Mouse (Mus musculus) midbrain, postnatal 0 days (tissue): ENCODE measurements at regions not wholly inside any gene's neighbourhood (a gene's known extent, or its start where the extent isn't known, plus 50 kb on each side); places are given as distances from the start of the nearest gene placed in this dataset.

Experiments used
- ATAC-seq: fragments of 200-750 bp; cut with Nextera tagmentation; 2 replicates; pipeline ENCODE4 v1.8.0; 2017; ENCODE audit warnings: moderate number of reproducible peaks, mild to moderate bottlenecking, moderate TSS enrichment, moderate library complexity; ENCODE audit not compliant: low FRiP score
- DNase-seq: peaks from one replicate; pipeline ENCODE4 v3.0.0-alpha.2; 2015; ENCODE audit warnings: low spot score
- H3K27ac ChIP-seq: fragments of 300-500 bp; sonication (generic); 2 replicates; pipeline ENCODE4 v1.5.1; 2014; ENCODE audit warnings: low read depth, mild to moderate bottlenecking, low read length, mixed read lengths
- H3K27me3 ChIP-seq: fragments of 300-500 bp; sonication (generic); 2 replicates; pipeline ENCODE4 v1.6.1; 2014; ENCODE audit warnings: low read length, control low read depth, mixed read lengths; ENCODE audit not compliant: insufficient read depth
- H3K36me3 ChIP-seq: fragments of 300-500 bp; sonication (generic); 2 replicates; pipeline ENCODE4 v1.6.1; 2014; ENCODE audit warnings: low read length, control low read depth, mixed read lengths; ENCODE audit not compliant: insufficient read depth
- H3K4me1 ChIP-seq: fragments of 300-500 bp; sonication (generic); 2 replicates; pipeline ENCODE4 v1.6.1; 2014; ENCODE audit warnings: mild to moderate bottlenecking, control low read depth, antibody characterized with exemption, low read length, mixed read lengths; ENCODE audit not compliant: insufficient read depth
- H3K4me2 ChIP-seq: fragments of 300-500 bp; sonication (generic); 2 replicates; pipeline ENCODE4 v1.6.1; 2014; ENCODE audit warnings: low read depth, mild to moderate bottlenecking, low read length, mixed read lengths; ENCODE audit not compliant: poor library complexity, severe bottlenecking
- H3K4me3 ChIP-seq: fragments of 300-500 bp; sonication (generic); 2 replicates; pipeline ENCODE4 v1.5.1; 2014; ENCODE audit warnings: low read depth, mild to moderate bottlenecking, low read length, moderate library complexity
- H3K9ac ChIP-seq: fragments of 300-500 bp; sonication (generic); replicated peaks from 2 replicates; pipeline ENCODE4 v1.6.1; 2014; ENCODE audit warnings: mild to moderate bottlenecking, low read length, moderate library complexity, mixed read lengths; ENCODE audit not compliant: poor library complexity, severe bottlenecking
- H3K9me3 ChIP-seq: fragments of 300-500 bp; sonication (generic); 2 replicates; pipeline ENCODE4 v1.6.1; 2016; ENCODE audit warnings: low read length, control low read depth
- CTCF ChIP-seq: IDR thresholded peaks from 2 replicates; pipeline ENCODE4 v1.5.1; 2016; ENCODE audit warnings: antibody characterized with exemption, mild to moderate bottlenecking
- WGBS: fragments of 180-500 bp; shearing (Covaris S2); extraction: QIAGEN DNeasy Blood & Tissue Kit; methylation state at CpG from one replicate; pipeline ENCODE4 v1.1.7; 2014; 5-methylcytosine and 5-hydroxymethylcytosine counted together

DNA sequence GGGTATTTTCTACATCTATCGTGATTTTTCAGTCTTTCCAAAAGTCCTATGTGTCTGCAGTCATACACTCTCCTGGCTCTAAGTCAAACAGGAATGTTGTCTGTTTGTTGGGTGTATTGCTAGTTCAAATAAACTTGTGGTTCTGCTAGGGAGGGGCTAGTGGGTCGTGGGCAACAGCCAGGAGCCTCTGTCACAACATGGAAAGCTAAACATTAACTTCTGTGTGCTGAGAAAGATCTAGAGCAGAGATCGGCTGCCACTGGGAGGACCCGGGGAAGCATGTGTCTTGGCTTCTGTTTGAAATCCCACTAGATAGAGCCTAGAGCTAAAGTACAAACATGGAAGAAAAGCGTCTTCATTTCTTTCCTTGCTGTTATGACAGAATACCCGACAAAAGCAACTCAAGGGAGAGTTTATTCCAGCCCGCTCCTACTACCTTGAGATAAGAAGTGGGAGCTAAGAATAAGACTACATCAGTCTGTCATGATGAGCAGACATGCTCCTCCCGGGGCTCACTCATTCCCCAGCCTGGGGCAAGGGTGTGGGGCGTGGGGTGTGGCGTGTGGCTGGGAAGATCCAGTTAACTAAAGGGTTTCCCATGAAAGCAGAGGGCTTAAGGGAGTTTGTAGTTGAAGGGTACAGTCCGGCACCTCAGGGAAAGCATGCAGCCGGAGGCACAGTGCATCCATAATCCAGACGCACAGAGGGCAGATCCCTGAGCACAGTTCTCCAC lies 190.7 kb downstream of the Rybp start:
- DNase-seq (no peak), ATAC-seq (no peak)
- Histone ChIP-seq H3K27me3 (0 out of 2 replicates have a peak, but pooled peaks cover 3% of the 10 kb centered on the region), H3K27ac (no peak overlapping the region), H3K36me3 (no peaks in the 10 kb centered on the region), H3K4me2 (no peak overlapping the region), H3K4me3 (no peak overlapping the region), H3K9me3 (no peaks in the 10 kb centered on the region), H3K4me1 (no peaks in the 10 kb centered on the region), H3K9ac (no peak overlapping the region)
- WGBS: 74% methylated on average over 13 of the region's 13 CpGs
- no peak for TF ChIP-seq CTCF

DNA sequence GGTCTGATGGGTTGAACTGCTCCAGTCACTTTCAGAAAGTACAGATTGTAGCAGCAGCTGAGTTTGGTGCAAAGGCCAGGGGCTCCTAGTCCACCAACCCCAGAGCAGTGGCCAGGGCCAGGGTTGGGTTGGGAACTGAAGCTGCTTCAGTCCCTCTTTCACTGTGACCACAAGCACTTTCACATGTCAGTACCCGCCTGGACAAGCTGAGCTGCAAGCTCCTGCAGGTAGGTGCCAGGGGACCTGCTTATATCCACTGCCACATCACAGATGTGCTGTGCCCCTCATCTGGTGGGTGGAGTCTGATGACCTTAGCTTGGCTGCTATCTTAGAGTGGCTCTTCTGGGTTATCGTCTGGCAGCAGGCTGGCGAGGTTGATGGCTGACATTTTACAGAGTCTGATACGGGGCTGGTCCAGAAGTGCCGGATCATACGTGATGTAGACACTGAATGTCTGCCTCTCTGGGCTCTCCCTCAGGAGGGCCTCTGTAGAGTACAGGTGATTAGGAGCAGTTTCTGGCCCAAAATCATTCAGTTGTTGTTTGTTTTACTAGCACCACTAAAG lies 192.6 kb downstream of the Rybp start:
- H3K4me1 ChIP-seq: no peaks in the 10 kb centered on the region
- ATAC-seq (no peak), DNase-seq (no peak)
- 92% methylated on average over 6 of the region's 6 CpGs for WGBS
- H3K27ac ChIP-seq: no peak overlapping the region
- no peak overlapping the region for H3K4me3 ChIP-seq
- no peak overlapping the region for H3K4me2 ChIP-seq
- TF ChIP-seq CTCF: no peak
- no peak overlapping the region for H3K9ac ChIP-seq
- no peaks in the 10 kb centered on the region for H3K9me3 ChIP-seq
- no peaks in the 10 kb centered on the region for H3K27me3 ChIP-seq
- H3K36me3 ChIP-seq: no peaks in the 10 kb centered on the region

DNA sequence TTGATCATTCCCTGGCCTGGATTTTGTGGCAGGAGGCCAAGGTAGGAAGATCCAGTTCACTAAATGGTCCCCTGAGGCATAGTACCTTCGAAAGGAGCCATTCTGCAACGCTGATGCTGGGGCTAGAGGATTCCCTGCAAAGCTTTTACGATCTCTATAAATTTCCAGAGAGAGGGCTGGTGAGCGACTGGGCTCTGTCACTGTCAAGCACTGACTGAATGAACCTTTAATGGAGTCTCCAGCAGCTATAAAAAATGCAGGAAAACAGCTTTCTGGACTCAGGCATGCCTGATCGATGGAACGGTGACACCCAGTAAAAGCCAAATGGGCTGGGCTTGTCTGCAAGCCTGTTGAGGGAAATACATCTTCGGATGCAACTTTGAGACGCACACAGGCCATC lies 194.4 kb downstream of the Rybp start:
- no peak for TF ChIP-seq CTCF
- H3K27me3 ChIP-seq: no peaks in the 10 kb centered on the region
- no peaks in the 10 kb centered on the region for H3K4me1 ChIP-seq
- no peaks in the 10 kb centered on the region for H3K36me3 ChIP-seq
- no peak overlapping the region for H3K4me3 ChIP-seq
- no peak overlapping the region for H3K9ac ChIP-seq
- H3K9me3 ChIP-seq: no peaks in the 10 kb centered on the region
- 86% methylated on average over 8 of the region's 8 CpGs for WGBS
- H3K4me2 ChIP-seq: no peak overlapping the region
- DNase-seq (no peak), ATAC-seq (no peak)
- no peak overlapping the region for H3K27ac ChIP-seq

DNA sequence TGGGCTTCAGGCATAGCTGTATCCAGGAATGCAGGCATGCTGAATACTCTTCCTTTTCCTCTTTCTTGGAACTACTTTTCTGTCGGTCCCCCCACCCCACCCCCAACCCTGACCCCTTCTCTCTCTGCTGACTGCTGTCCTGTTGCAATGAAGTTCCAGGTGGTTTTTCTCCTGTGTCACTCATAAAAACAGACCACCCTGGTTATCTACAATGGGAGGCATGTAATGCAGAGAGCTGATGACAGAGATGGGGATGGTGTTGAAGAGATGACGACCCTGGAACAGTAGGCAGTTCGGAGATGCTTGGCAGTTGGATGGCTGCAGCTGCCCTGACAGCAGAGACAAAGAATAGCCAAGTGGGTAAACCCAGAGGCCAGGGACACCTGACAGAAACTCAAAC lies 195.5 kb downstream of the Rybp start:
- Histone ChIP-seq H3K4me2 (no peak overlapping the region), H3K9me3 (no peaks in the 10 kb centered on the region), H3K27me3 (no peaks in the 10 kb centered on the region), H3K4me1 (no peaks in the 10 kb centered on the region), H3K27ac (no peak overlapping the region), H3K36me3 (no peaks in the 10 kb centered on the region), H3K9ac (no peak overlapping the region), H3K4me3 (no peak overlapping the region)
- no peak for TF ChIP-seq CTCF
- DNase-seq (no peak), ATAC-seq (no peak)
- WGBS: 73% methylated on average over 3 of the region's 3 CpGs

DNA sequence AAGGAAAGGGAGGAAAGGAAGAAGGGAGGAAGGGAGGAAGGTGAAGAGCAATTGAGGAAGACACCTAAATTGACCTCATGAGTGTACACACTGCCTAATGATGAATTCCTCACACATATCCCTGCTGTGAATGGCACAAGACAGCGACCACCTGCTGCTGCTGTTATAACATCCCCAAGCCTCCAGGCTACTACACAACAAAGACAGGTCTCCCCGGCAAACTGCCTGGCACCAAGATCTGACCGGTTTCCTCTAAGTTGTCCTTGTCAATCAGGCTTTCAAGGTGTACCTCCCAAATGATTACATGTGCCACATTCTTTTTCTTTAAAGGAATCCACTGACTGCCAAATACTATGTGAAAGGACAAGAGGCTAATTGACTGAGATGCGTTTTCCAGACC lies 198.7 kb downstream of the Rybp start:
- no peak overlapping the region for H3K27ac ChIP-seq
- no peaks in the 10 kb centered on the region for H3K9me3 ChIP-seq
- no peak overlapping the region for H3K9ac ChIP-seq
- no peaks in the 10 kb centered on the region for H3K36me3 ChIP-seq
- H3K27me3 ChIP-seq: no peaks in the 10 kb centered on the region
- no peaks in the 10 kb centered on the region for H3K4me1 ChIP-seq
- 45% methylated on average over 4 of the region's 4 CpGs for WGBS
- no peak overlapping the region for H3K4me3 ChIP-seq
- ATAC-seq: no peak
- no peak for DNase-seq
- TF ChIP-seq CTCF: no peak
- H3K4me2 ChIP-seq: no peak overlapping the region

DNA sequence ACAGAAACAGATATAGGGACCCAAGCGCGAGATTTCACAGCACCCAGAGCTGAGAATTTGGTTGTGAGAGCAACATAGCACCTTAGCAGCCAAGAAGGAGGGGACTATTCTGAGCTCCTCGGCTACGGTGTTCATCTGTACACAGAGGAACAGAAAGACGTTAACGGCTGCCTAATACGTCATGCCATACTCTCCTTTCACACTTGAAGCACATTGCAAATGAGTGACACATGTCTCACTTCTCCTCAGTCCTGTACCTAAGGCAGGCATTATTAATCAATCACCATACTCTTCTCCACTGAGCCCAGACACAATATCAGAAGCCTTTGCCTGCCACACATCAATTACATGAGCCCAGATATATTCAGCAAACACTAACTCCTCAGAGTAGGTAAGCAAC lies 200.5 kb downstream of the Rybp start:
- DNase-seq (no peak), ATAC-seq (no peak)
- no peak overlapping the region for H3K27ac ChIP-seq
- H3K36me3 ChIP-seq: no peaks in the 10 kb centered on the region
- 83% methylated on average over 7 of the region's 7 CpGs for WGBS
- H3K27me3 ChIP-seq: no peaks in the 10 kb centered on the region
- no peak overlapping the region for H3K4me2 ChIP-seq
- TF ChIP-seq CTCF: no peak
- no peak overlapping the region for H3K4me3 ChIP-seq
- no peak overlapping the region for H3K9ac ChIP-seq
- H3K4me1 ChIP-seq: no peaks in the 10 kb centered on the region
- H3K9me3 ChIP-seq: no peaks in the 10 kb centered on the region
